Mouse (Mus musculus): ENCODE measurements around the gene Treml1. TPM values are rescaled to one million over a fixed set of nuclear protein-coding genes. Genes with fewer than 3 reads are reported as not detected.

The Treml1 gene
- total and polyA plus RNA-seq, 2 experiments from 2014 or later: 0.57 TPM; not detected in 1

- DNase-seq (ENCODE audit: low spot score) (peak; percentile 99), ATAC-seq (ENCODE audit: insufficient read depth, low read depth) (peak; percentile 91)
- Histone ChIP-seq H3K4me3 (ENCODE audit: low read depth, low read length) (peak within 1 kb of the TSS; percentile 87), H3K27me3 (ENCODE audit: control insufficient read depth, insufficient read depth, low read length) (no peaks in the 10 kb centered on the region), H3K27ac (ENCODE audit: low read depth) (peak within 1 kb of the TSS; percentile 99), H3K9ac (replicated peaks; ENCODE audit: low read depth, low read length) (peak within 1 kb of the TSS; percentile 96), H3K4me1 (ENCODE audit: control insufficient read depth, insufficient read depth) (peaks cover 31% of the 10 kb centered on the region), H3K4me2 (ENCODE audit: low read depth, low read length) (peak within 1 kb of the TSS; percentile 78), H3K9me3 (replicated peaks; ENCODE audit: control insufficient read depth, low read length) (no peaks in the 10 kb centered on the region), H3K36me3 (replicated peaks; ENCODE audit: control insufficient read depth, insufficient read depth, low read length) (peaks cover 14% of the 10 kb centered on the region; the same call in 1 of the 2 replicates)
- under 1% methylated on average over 84 of the region's 84 CpGs for WGBS
- TF ChIP-seq CTCF (IDR thresholded peaks at IDR 0.05; ENCODE audit: low read depth) (0 out of 2 replicates have a peak, but pooled peaks have one; percentile 3), EP300 (IDR thresholded peaks at IDR 0.05; ENCODE audit: low read depth) (peak; percentile 67)
Observed at GRCm38 (mm10) chr17:48409380-48410298, 49.9 kb downstream of the Treml1 start, which contains the start of the genes Nfya and Oard1. TSS of gene Nfya (minus strand) at chr17:48409906. TSS of gene Oard1 (plus strand) at chr17:48410014.

DNA sequence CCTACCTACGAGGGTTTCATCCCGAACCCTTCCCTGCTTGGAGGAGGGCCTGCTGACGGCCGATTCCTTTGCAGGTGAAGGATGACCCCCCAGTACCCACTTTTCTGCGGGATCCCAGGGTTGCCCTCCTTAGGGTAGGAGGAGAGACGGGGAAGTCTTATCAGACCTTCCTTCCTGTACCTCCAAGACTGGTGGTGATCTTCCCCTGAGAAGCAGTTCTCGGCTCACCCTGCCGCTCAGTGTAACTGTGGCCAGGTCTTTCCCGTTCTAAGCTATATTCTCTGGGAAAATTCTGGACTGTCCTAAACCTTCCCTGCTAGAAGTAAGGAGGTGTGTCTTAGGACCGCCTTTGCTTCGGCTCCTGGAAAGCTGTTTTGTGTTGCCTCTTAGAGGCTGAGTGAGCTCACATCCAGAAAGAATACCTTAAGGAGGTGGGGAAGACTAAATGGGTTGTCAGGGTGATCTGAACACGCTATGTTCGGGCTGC, 50.6 kb downstream of the Treml1 start:
- Histone ChIP-seq H3K27ac (ENCODE audit: low read depth) (peak overlapping the region; percentile 99), H3K9ac (replicated peaks; ENCODE audit: low read depth, low read length) (peak overlapping the region; percentile 63), H3K4me2 (ENCODE audit: low read depth, low read length) (peak overlapping the region; percentile 76), H3K36me3 (replicated peaks; ENCODE audit: control insufficient read depth, insufficient read depth, low read length) (peaks cover 21% of the 10 kb centered on the region; the same call in 1 of the 2 replicates), H3K4me1 (ENCODE audit: control insufficient read depth, insufficient read depth) (peaks cover 31% of the 10 kb centered on the region), H3K4me3 (ENCODE audit: low read depth, low read length) (peak overlapping the region; percentile 87), H3K27me3 (ENCODE audit: control insufficient read depth, insufficient read depth, low read length) (no peaks in the 10 kb centered on the region), H3K9me3 (replicated peaks; ENCODE audit: control insufficient read depth, low read length) (no peaks in the 10 kb centered on the region)
- TF ChIP-seq CTCF (IDR thresholded peaks at IDR 0.05; ENCODE audit: low read depth) (no peak), EP300 (IDR thresholded peaks at IDR 0.05; ENCODE audit: low read depth) (no peak)
- no peak for ATAC-seq (ENCODE audit: insufficient read depth, low read depth)
- DNase-seq (ENCODE audit: low spot score): no peak
- under 1% methylated on average over 13 of the region's 13 CpGs for WGBS

DNA sequence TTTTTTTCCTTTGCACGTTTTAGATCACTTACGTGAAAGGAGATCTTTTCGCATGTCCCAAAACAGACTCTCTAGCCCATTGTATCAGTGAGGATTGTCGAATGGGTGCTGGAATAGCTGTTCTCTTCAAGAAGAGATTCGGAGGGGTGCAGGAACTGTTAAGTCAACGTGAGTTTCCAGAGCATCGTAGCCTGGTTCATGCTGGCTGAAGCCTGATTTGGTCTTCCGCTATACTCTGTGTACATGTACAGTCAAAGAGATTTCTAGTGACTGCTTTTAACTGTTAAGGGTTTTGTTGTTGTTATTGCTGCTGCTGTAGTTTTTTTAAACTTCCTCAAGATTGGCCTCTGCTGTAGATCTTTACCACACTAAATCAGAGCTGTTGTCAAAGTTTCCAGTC, 51.5 kb downstream of the Treml1 start:
- peaks cover 29% of the 10 kb centered on the region for H3K36me3 ChIP-seq (replicated peaks; ENCODE audit: control insufficient read depth, insufficient read depth, low read length)
- TF ChIP-seq EP300 (IDR thresholded peaks at IDR 0.05; ENCODE audit: low read depth) (no peak), CTCF (IDR thresholded peaks at IDR 0.05; ENCODE audit: low read depth) (no peak)
- ATAC-seq (ENCODE audit: insufficient read depth, low read depth): no peak

DNA sequence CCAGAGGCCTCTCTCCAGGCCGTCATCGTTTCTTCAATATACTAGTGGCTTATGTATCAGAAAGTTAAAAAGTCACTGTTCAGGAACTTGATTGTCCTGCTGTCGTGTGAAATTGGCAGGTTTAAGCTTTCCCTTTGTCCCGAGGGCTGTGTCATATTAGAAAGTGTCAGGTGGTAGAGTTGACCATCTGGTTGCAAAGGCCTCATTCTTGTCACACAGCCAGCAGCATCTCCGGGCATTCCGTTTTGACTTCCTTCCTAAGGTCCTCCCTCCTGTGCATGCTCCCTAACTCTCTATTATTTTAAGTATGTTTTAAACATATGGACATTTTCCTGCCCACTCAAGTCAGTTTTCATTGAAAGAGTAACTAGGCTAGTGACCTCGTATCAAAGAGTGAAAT, 56.3 kb downstream of the Treml1 start:
- WGBS: 48% methylated on average over 7 of the region's 7 CpGs
- Histone ChIP-seq H3K4me2 (ENCODE audit: low read depth, low read length) (no peak overlapping the region), H3K4me1 (ENCODE audit: control insufficient read depth, insufficient read depth) (0 out of 2 replicates have a peak, but pooled peaks cover 8% of the 10 kb centered on the region), H3K4me3 (ENCODE audit: low read depth, low read length) (no peak overlapping the region), H3K27ac (ENCODE audit: low read depth) (peak overlapping the region; percentile 36), H3K9me3 (replicated peaks; ENCODE audit: control insufficient read depth, low read length) (no peaks in the 10 kb centered on the region), H3K27me3 (ENCODE audit: control insufficient read depth, insufficient read depth, low read length) (no peaks in the 10 kb centered on the region), H3K9ac (replicated peaks; ENCODE audit: low read depth, low read length) (0 out of 2 replicates have a peak overlapping the region, but pooled peaks have one; percentile 2), H3K36me3 (replicated peaks; ENCODE audit: control insufficient read depth, insufficient read depth, low read length) (peaks cover 73% of the 10 kb centered on the region)
- TF ChIP-seq EP300 (IDR thresholded peaks at IDR 0.05; ENCODE audit: low read depth): 0 out of 2 replicates have a peak, but pooled peaks have one; percentile 27
- TF ChIP-seq CTCF (IDR thresholded peaks at IDR 0.05; ENCODE audit: low read depth): no peak
- peak; percentile 53 for DNase-seq (ENCODE audit: low spot score)
- peak; percentile 50; the same call in 1 of the 2 replicates for ATAC-seq (ENCODE audit: insufficient read depth, low read depth)

More for the DNA sequence above, 51.5 kb downstream of the Treml1 start:
- H3K4me2 ChIP-seq (ENCODE audit: low read depth, low read length): peak overlapping the region; percentile 76
- H3K9me3 ChIP-seq (replicated peaks; ENCODE audit: control insufficient read depth, low read length): no peaks in the 10 kb centered on the region
- H3K4me1 ChIP-seq (ENCODE audit: control insufficient read depth, insufficient read depth): peaks cover 23% of the 10 kb centered on the region
- no peak for DNase-seq (ENCODE audit: low spot score)
- H3K9ac ChIP-seq (replicated peaks; ENCODE audit: low read depth, low read length): peak overlapping the region; percentile 63
- peak overlapping the region; percentile 99; the same call in 1 of the 2 replicates for H3K27ac ChIP-seq (ENCODE audit: low read depth)
- H3K27me3 ChIP-seq (ENCODE audit: control insufficient read depth, insufficient read depth, low read length): no peaks in the 10 kb centered on the region
- WGBS: 41% methylated on average over 8 of the region's 8 CpGs
- peak overlapping the region; percentile 87 for H3K4me3 ChIP-seq (ENCODE audit: low read depth, low read length)

Other genes starting within 250 kb of the Treml1 start
- gene 9830107B12Rik, start 213.6 kb upstream of the Treml1 start, total RNA-seq (2014; rRNA removed; ENCODE audit: low replicate concordance): not detected in 2 replicates
- gene 9830107B12Rik, start 213.6 kb upstream of the Treml1 start, polyA plus RNA-seq (2015; fragmentation: Nextera tagmentation; extraction: Ambion mirVana): 0.08 TPM in 1 of 2 replicates, not detected in the other
- gene A530064D06Rik, start 192.6 kb upstream of the Treml1 start, total RNA-seq (2014; rRNA removed; ENCODE audit: low replicate concordance): not detected in 2 replicates
- gene A530064D06Rik, start 192.6 kb upstream of the Treml1 start, polyA plus RNA-seq (2015; fragmentation: Nextera tagmentation; extraction: Ambion mirVana): 0.08 and 0.23 TPM in 2 replicates
- 1.6 TPM in 1 of 2 replicates, not detected in the other for gene Trem1, start 127.1 kb upstream of the Treml1 start, total RNA-seq (2014; rRNA removed; ENCODE audit: low replicate concordance)
- 0.04 TPM in 2 replicates for gene Trem1, start 127.1 kb upstream of the Treml1 start, polyA plus RNA-seq (2015; fragmentation: Nextera tagmentation; extraction: Ambion mirVana)
- gene Trem3, start 112.1 kb upstream of the Treml1 start, total RNA-seq (2014; rRNA removed; ENCODE audit: low replicate concordance): not detected in 2 replicates
- 0.11 and 0.15 TPM in 2 replicates for gene Trem3, start 112.1 kb upstream of the Treml1 start, polyA plus RNA-seq (2015; fragmentation: Nextera tagmentation; extraction: Ambion mirVana)
- gene Treml4, start 95.6 kb upstream of the Treml1 start, total RNA-seq (2014; rRNA removed; ENCODE audit: low replicate concordance): 0.19 TPM in 1 of 2 replicates, not detected in the other
- 0.36 and 0.44 TPM in 2 replicates for gene Treml4, start 95.6 kb upstream of the Treml1 start, polyA plus RNA-seq (2015; fragmentation: Nextera tagmentation; extraction: Ambion mirVana)
- 0.15 and 7.9 TPM in 2 replicates for gene Treml2, start 60.4 kb upstream of the Treml1 start, total RNA-seq (2014; rRNA removed; ENCODE audit: low replicate concordance)
- gene Treml2, start 60.4 kb upstream of the Treml1 start, polyA plus RNA-seq (2015; fragmentation: Nextera tagmentation; extraction: Ambion mirVana): not detected in 2 replicates
- gene B430306N03Rik, start 43.8 kb upstream of the Treml1 start, total RNA-seq (2014; rRNA removed; ENCODE audit: low replicate concordance): 0.23 and 0.31 TPM in 2 replicates
- gene B430306N03Rik, start 43.8 kb upstream of the Treml1 start, polyA plus RNA-seq (2015; fragmentation: Nextera tagmentation; extraction: Ambion mirVana): 0.16 and 0.18 TPM in 2 replicates
- gene Trem2, start 13.5 kb upstream of the Treml1 start, total RNA-seq (2014; rRNA removed; ENCODE audit: low replicate concordance): 1.2 and 3.5 TPM in 2 replicates
- gene Trem2, start 13.5 kb upstream of the Treml1 start, polyA plus RNA-seq (2015; fragmentation: Nextera tagmentation; extraction: Ambion mirVana): 2.7 and 3.5 TPM in 2 replicates
- 19.0 and 27.4 TPM in 2 replicates for gene Nfya, start 50.0 kb downstream of the Treml1 start, total RNA-seq (2014; rRNA removed; ENCODE audit: low replicate concordance)
- 4.7 and 5.5 TPM in 2 replicates for gene Nfya, start 50.0 kb downstream of the Treml1 start, polyA plus RNA-seq (2015; fragmentation: Nextera tagmentation; extraction: Ambion mirVana)
- 7.1 and 12.9 TPM in 2 replicates for gene Oard1, start 50.1 kb downstream of the Treml1 start, total RNA-seq (2014; rRNA removed; ENCODE audit: low replicate concordance)
- gene Oard1, start 50.1 kb downstream of the Treml1 start, polyA plus RNA-seq (2015; fragmentation: Nextera tagmentation; extraction: Ambion mirVana): 30.3 and 31.4 TPM in 2 replicates
- 319 and 325 TPM in 2 replicates for gene Apobec2, start 73.0 kb downstream of the Treml1 start, total RNA-seq (2014; rRNA removed; ENCODE audit: low replicate concordance)
- 265 and 267 TPM in 2 replicates for gene Apobec2, start 73.0 kb downstream of the Treml1 start, polyA plus RNA-seq (2015; fragmentation: Nextera tagmentation; extraction: Ambion mirVana)
- gene Tspo2, start 91.6 kb downstream of the Treml1 start, total RNA-seq (2014; rRNA removed; ENCODE audit: low replicate concordance): not detected in 2 replicates
- 0.63 and 0.75 TPM in 2 replicates for gene Tspo2, start 91.6 kb downstream of the Treml1 start, polyA plus RNA-seq (2015; fragmentation: Nextera tagmentation; extraction: Ambion mirVana)
- gene Unc5cl, start 95.0 kb downstream of the Treml1 start, total RNA-seq (2014; rRNA removed; ENCODE audit: low replicate concordance): 1.4 TPM in 1 of 2 replicates, not detected in the other
- 0.14 TPM in 1 of 2 replicates, not detected in the other for gene Unc5cl, start 95.0 kb downstream of the Treml1 start, polyA plus RNA-seq (2015; fragmentation: Nextera tagmentation; extraction: Ambion mirVana)

All from heart, postnatal 0 days (tissue).